Mouse (Mus musculus): ENCODE results near the gene Cct5. TPM values are rescaled to one million over a fixed set of nuclear protein-coding genes. Genes with fewer than 3 reads are reported as not detected.
"Not testable (repeated sequence)": the region's sequence is repeated elsewhere in the genome, so short reads cannot be mapped to it uniquely, and the experiment has no call there.

Gene Cct5
- total RNA-seq, 2 experiments from 2014 or later = 122 to 124 TPM

- intact Hi-C loops (cut with DNase I) = no loop called here
- DNase-seq = no peak
Measured at GRCm38 (mm10) chr15:31602426-31602825, 822 bp upstream of the Cct5 start.

GRCm38 (mm10) chr15:31601279-31601645 is 342 bp downstream of the Cct5 start:
- intact Hi-C loops (cut with DNase I) = no loop called here

GRCm38 (mm10) chr15:31599834-31600233 is 1.8 kb downstream of the Cct5 start:
- intact Hi-C loops (cut with DNase I) = no loop called here
- DNase-seq = no peak

More at GRCm38 (mm10) chr15:31601279-31601645, 342 bp downstream of the Cct5 start:
- DNase-seq = no peak

- intact Hi-C loops (cut with DNase I) = no loop called here
- no peak for DNase-seq
Measured at GRCm38 (mm10) chr15:31595651-31596050, 6.0 kb downstream of the Cct5 start.

- intact Hi-C loops (cut with DNase I) = no loop called here
Measured at GRCm38 (mm10) chr15:31594260-31594659, 7.3 kb downstream of the Cct5 start.

GRCm38 (mm10) chr15:31592531-31592930 is 9.1 kb downstream of the Cct5 start:
- DNase-seq = no peak
- intact Hi-C loops (cut with DNase I) = no loop called here

More at GRCm38 (mm10) chr15:31594260-31594659, 7.3 kb downstream of the Cct5 start:
- DNase-seq = no peak

- intact Hi-C loops (cut with DNase I) = no loop called here
- DNase-seq = no peak
Measured at GRCm38 (mm10) chr15:31590176-31590575, 11.4 kb downstream of the Cct5 start.

- intact Hi-C loops (cut with DNase I) = loop anchor here (5.0 kb wide), 3 partner anchors 72 to 272 kb away; no protein-coding TSS in a partner anchor
- DNase-seq = no peak
Measured at GRCm38 (mm10) chr15:31588989-31589640, 12.5 kb downstream of the Cct5 start.

- intact Hi-C loops (cut with DNase I) = loop anchor here (5.0 kb wide), 3 partner anchors 70 to 270 kb away; no protein-coding TSS in a partner anchor
- DNase-seq = no peak
Measured at GRCm38 (mm10) chr15:31587789-31588188, 13.8 kb downstream of the Cct5 start.

GRCm38 (mm10) chr15:31586519-31586918 is 15.1 kb downstream of the Cct5 start:
- DNase-seq = peak; percentile 81 to 83
- intact Hi-C loops (cut with DNase I) = loop anchor here (5.0 kb wide), 3 partner anchors 69 to 269 kb away; no protein-coding TSS in a partner anchor

- no peak for DNase-seq
- intact Hi-C loops (cut with DNase I) = loop anchor here (5.0 kb wide), 3 partner anchors 69 to 269 kb away; no protein-coding TSS in a partner anchor
Measured at GRCm38 (mm10) chr15:31586088-31586487, 15.5 kb downstream of the Cct5 start.

GRCm38 (mm10) chr15:31585238-31585637 is 16.4 kb downstream of the Cct5 start:
- intact Hi-C loops (cut with DNase I) = loop anchor here (5.0 kb wide), 3 partner anchors 68 to 268 kb away; no protein-coding TSS in a partner anchor
- DNase-seq = no peak

GRCm38 (mm10) chr15:31583304-31584085 is 18.1 kb downstream of the Cct5 start:
- intact Hi-C loops (cut with DNase I) = no loop called here
- DNase-seq = no peak

- intact Hi-C loops (cut with DNase I); DNase-seq: not testable (repeated sequence)
Measured at GRCm38 (mm10) chr15:31581086-31581485, 20.5 kb downstream of the Cct5 start.

GRCm38 (mm10) chr15:31576076-31576475 is 25.5 kb downstream of the Cct5 start:
- DNase-seq = no peak
- intact Hi-C loops (cut with DNase I) = no loop called here

- no peak for DNase-seq
- intact Hi-C loops (cut with DNase I) = no loop called here
Measured at GRCm38 (mm10) chr15:31573692-31574091, 27.9 kb downstream of the Cct5 start.

GRCm38 (mm10) chr15:31573287-31573686 is 28.3 kb downstream of the Cct5 start:
- intact Hi-C loops (cut with DNase I) = no loop called here

GRCm38 (mm10) chr15:31571906-31572722 is 29.5 kb downstream of the Cct5 start:
- DNase-seq = no peak
- intact Hi-C loops (cut with DNase I) = no loop called here

More at GRCm38 (mm10) chr15:31573287-31573686, 28.3 kb downstream of the Cct5 start:
- DNase-seq = no peak

GRCm38 (mm10) chr15:31570959-31571358 is 30.6 kb downstream of the Cct5 start:
- intact Hi-C loops (cut with DNase I) = no loop called here
- DNase-seq = no peak

GRCm38 (mm10) chr15:31569325-31570022 is 32.1 kb downstream of the Cct5 start:
- DNase-seq = peak in 1 of 2 experiments; percentile 36
- intact Hi-C loops (cut with DNase I) = loop anchor here (5.0 kb wide), 1 partner anchor 37 kb away; the partner anchor contains the start of gene March6
